Mouse (Mus musculus) MEL-GATA-1-ER (cell line): Measurements from ENCODE around the gene Mllt1.

Experiments
- DNase-seq: peaks from one replicate; pipeline ENCODE4 v3.0.0-alpha.2; 2012; ENCODE audit warnings: low read depth; ENCODE audit errors: extremely low read depth

Mllt1 gene

GRCm38 (mm10) chr17:56884331-56884730 is 50.9 kb downstream of the Mllt1 start:
- DNase-seq, result no peak

DNA sequence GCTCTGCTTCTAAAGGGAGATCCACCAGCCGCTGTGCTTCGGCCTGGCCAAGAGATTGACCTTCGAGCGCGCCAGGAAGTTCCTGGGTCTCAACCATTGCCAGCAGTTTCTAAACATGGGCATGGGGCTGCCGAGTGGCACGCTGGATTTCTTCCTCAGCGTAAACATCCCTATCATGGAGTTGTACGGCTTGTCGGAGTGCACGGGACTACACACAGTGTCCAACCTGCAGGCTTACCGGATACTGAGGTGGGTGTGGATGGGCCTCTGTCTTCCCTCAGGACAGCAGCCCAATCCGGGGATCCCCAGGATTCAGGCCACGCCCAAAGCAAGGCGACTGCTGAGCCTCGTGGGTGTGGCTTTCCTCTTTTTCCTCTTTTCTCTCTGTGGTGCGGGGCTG is 51.6 kb downstream of the Mllt1 start:
- DNase-seq, result peak; percentile 73

DNA sequence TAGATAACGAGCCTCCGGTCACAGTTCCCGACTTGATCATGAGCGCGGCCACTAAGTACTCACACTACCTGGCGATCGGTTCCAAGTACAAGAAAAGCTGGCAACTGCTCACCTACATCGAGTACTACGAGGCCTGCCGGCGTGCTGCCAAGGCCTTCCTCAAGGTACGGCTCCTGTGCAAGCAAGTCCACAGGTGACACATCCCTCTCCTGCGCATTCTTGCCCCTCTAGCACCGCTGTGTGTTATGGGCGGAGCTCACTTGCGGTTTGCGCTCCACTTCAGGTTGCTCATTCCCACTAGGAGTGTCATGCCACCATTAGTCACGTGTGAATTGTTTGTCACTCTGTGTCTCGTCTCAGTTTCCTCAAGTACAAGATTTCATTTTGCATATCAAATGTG is 57.8 kb downstream of the Mllt1 start:
- DNase-seq, result no peak

DNA sequence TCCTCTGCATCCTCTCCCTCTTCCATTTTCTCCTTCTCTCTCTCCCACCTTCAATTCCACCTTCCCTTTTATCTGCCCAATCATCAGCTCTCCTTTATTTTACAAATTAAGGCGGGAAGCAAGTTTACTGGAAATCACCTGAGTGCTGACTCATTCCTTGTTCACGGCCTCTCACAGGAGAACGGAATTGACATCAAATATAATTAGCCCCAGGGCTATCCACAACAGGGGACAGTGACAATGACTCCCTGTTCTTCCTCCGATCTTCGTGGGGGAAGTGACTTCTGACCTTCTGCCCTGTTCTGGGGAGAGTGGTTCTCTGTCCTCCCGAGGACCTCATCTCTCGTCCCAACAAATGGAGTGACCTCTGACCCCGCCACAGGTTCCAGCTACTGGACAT is 58.2 kb downstream of the Mllt1 start:
- no peak for DNase-seq

GRCm38 (mm10) chr17:56876465-56876864 is 58.8 kb downstream of the Mllt1 start:
- DNase-seq, result no peak

DNA sequence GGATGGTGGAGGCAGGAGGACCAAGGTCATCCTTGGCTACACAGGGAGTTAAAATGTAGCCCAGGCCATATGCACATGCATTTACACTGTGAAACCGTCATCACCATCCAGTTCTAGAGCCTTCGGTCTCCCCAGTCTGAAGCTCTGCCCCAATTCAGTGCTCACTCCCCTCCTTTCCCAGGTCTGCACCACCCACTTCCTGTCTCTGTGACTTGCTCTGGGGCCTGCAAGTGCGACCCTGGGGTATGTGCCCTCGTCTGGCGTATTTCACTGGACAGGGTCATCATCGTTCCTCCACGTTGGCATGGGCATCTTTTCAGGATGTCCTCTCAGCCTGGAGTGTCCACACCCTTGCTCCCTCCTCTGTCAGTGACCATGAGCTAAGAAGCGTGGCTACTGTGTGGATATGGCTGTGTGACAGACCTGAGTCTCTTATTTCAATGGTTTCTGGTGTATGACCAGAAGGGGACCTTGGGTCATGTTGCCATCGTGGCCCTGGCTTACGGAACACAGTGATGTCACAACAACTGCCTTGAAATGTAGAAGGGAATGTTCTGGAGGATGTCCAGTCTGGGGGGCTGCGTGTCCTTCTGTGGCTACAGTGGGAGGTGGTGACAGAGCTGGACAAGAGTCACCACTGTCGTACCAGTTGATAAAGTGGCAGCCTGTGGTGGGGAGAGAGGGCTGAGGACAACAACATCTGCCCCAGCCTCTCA is 60.1 kb downstream of the Mllt1 start, which contains the start of gene 1700061G19Rik:
1700061G19Rik (plus strand) TSS at position 542 of the 716 bp plus-strand sequence.
- DNase-seq, result no peak

DNA sequence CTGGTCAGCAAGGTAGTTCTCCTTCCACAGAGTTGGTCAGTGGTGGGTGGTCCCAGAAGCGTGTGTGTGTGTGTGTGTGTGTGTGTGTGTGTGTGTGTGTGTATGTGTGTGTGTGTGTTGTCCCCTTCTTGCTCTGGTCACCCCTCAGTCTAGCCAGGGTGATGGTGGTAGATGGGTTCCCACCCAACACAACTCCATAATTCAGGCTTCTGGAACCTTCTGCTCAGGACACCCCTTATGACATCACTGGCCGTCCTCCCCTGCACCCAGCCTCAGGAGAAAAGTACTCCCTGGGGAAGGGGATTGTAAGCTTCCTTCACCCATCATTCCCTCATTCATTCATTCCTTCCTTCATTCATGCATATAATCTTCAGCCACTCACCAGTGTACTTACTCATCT is 61.0 kb downstream of the Mllt1 start, which contains the start of gene Acsbg2:
Acsbg2 (minus strand) TSS at position 211 of the 400 bp plus-strand sequence.
- DNase-seq, result no peak

GRCm38 (mm10) chr17:56872512-56872911 is 62.7 kb downstream of the Mllt1 start:
- no peak for DNase-seq

DNA sequence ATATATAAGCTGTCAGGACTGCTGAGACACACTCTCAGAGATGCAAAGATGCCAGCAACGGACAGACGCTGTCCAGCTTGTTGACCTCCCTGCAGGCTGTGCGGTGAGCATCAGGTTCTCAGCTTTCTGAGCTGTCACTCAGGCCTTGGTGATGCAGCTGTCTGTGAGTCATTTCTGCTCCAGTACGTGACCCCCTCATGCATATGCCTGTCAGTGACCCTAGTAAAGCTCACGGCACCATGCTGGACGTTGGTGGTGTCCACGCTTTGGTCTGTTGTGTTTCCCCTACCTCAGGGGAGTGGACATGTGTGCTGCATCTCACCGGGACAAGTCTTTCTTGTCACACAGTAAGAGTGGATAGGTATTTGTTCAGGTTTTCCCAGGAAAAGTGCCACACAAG is 63.4 kb downstream of the Mllt1 start:
- DNase-seq, result no peak

DNA sequence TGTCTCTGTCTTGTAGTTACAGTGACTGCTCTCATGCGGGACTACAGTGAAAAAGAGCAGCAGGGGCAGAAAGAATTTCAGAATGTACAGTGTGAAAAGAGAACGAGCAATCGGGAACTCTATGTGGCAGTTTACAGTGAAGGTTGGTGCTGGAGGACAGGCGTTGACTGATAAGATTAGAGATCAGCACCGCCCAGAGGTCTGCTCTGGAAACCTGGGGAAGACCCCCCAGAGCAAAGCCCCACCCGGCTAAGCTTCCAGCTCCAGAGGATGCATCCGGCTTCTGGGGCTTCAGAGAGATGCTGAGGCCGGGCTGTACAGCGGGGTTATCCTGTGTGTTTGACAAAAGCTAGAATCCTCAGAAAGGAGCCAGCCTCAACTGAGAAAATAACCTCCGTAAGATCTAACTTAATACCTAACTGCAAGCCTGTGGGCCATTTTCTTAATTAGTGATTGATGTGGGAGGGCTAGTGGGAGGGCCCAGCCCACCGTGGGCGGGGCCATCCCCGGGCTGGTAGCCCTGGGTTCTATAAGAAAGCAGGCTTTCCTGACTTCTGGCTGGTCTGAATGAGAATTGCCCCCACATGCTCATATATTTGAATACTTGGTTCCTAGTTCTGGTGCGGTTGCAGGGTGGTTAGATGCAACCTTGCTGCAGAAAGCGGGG is 64.8 kb downstream of the Mllt1 start:
- no peak for DNase-seq

- DNase-seq, result no peak
Measured at GRCm38 (mm10) chr17:56869481-56869977, 65.7 kb downstream of the Mllt1 start.

DNA sequence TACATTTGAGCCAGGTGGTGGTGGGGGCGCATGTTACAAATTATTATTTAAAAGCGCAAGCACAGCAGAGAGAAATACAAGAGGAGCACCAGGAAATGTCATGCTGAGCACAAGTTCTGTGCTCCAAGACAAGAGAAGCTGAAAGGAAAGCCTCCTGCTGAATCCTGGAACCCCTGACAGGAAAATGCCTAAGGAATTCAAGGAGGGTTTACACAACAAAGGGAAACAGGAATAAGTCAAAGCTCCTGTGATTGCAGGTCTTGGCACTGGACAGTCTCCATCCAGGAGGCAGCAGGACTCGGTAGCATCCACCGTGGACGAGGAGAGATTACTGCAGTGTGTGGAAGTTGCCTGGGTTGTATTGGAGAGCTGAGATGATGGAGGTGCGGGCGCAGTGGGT is 69.1 kb downstream of the Mllt1 start:
- no peak for DNase-seq

DNA sequence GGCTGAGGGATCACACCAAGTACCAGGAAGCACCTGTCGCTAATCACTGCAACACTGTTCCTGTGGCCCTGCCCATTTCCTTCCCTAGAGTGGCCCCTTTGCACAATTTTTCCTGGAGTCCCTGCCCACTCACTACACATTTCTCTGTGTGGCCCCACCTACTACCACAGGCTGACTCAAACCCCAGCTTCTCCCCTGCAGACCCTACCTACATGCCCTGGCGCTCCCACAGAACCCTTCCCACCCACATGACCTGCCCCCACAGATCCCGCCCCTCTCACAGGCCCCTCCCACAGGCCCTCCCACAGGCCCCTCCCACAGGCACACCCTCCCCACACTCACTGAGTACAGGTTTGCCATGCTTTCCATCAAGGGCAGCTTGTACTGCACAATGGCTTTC is 74.0 kb downstream of the Mllt1 start:
- DNase-seq, result no peak

DNA sequence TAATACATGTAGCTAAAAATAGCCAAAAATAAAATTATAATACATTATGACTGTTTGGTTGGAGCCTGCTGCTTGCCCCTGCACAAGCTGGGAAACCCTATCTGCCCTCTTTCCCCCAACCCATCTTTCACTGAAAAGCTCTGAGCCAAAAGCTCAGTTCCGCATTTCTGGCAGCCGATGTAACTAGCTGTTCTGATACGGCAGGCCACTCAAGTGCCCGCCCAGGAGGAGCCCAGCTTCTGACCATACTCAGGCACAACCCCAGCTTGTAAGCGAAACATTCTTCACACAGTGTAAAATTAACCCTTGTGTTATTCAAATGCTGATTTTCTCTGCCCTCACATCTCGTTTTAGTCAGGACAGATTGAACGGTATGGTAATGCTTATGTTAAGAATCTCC is 76.3 kb downstream of the Mllt1 start:
- DNase-seq, result peak; percentile 77

DNA sequence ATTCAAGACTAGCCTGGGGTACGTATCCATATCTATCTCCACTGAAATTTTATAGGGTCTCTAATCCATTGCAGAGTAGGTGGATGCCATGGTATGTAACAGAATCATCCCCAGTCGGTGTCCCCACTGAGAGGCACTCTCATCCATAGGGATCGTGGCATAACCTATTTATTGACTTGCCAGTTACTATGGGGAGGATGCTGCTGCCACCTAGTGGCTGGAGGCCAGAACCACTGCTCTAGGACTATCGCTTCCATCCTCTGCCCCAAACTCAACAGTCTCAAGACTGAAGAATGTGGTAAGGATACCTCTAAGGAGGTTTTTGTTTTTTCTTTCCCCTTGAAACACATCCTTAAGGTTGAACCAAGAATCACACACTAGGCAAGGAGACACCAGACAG is 77.0 kb downstream of the Mllt1 start:
- DNase-seq, result peak; percentile 66

DNA sequence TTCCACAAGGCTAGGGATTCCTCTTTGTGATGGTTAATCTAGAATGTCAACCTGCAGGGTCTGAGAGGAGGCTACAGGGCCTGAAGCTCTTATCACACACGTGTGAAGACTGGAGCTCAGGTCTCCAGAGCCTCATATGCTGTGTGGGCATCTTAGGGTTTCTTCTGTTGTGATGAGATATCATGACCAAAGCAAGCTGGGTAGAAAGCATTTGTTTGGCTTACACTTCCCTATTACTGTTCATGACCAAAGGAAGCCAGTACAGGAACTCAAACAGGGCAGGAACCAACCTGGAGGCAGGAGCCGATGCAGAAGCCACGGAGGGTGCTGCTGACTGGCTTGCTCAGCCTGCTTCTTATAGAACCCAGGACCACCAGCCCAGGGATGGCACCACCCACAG is 79.8 kb downstream of the Mllt1 start:
- DNase-seq, result peak; percentile 59

DNA sequence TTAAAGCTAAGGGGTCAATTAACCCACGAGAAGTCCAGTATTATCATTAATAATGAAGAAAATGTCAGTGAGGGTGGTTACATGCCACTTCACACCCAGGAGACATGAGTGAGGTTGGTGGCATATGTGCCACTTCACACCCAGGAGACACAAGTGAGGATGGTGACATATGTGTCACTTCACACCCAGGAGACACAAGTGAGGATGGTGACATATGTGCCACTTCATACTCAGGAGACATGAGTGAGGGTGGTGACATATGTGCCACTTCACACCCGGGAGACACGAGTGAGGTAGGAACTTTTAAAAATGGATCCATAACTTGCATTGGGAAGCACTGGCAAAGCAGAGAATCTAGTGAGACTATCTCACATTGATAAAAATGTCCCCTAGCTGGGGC is 84.0 kb downstream of the Mllt1 start:
- DNase-seq, result no peak

DNA sequence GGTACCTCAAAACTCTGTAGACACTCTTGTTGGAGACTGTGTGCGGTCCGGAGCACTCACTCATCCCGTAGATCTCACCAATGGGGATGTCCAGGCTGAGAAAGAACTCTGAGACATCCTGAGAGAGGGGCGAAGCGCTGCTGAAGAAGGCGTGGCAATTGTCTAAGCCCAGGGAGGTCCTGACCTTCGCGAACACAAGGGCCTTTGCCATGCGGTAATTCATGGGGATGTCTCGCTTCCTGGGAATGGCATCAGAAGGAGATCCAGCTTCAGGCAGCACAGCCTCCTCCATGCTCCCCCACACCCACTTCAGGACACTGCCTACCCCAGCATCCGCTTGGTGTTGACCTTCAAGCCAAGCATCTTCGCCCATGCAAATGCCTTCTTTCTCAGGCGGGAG is 85.5 kb downstream of the Mllt1 start:
- DNase-seq, result no peak

GRCm38 (mm10) chr17:56848785-56849184 is 86.4 kb downstream of the Mllt1 start:
- DNase-seq, result no peak

- no peak for DNase-seq
Measured at GRCm38 (mm10) chr17:56843678-56844077, 91.5 kb downstream of the Mllt1 start.
